Mouse (Mus musculus) forebrain, embryonic 15.5 days (tissue): ENCODE measurements around the gene Cyp26b1. TPM values are rescaled to one million over a fixed set of nuclear protein-coding genes. Genes with fewer than 3 reads are reported as not detected.
"Not testable (repeated sequence)": the region's sequence is repeated elsewhere in the genome, so short reads cannot be mapped to it uniquely, and the experiment has no call there.

Experiments
- ATAC-seq: fragments of 200-750 bp; cut with Nextera tagmentation; replicated peaks from 2 replicates; pipeline ENCODE4 v1.8.0; 2017; ENCODE audit warnings: mild to moderate bottlenecking, moderate TSS enrichment, moderate library complexity
- H3K27ac ChIP-seq: fragments of 300-500 bp; sonication (generic); replicated peaks from 2 replicates; pipeline ENCODE4 v1.5.1; 2015; ENCODE audit warnings: mild to moderate bottlenecking, inconsistent platforms
- H3K27me3 ChIP-seq: fragments of 300-500 bp; sonication (generic); 2 replicates; pipeline ENCODE4 v1.6.1; 2015; ENCODE audit warnings: inconsistent platforms
- H3K36me3 ChIP-seq: fragments of 300-500 bp; sonication (generic); 2 replicates; pipeline ENCODE4 v1.6.1; 2015; ENCODE audit warnings: mild to moderate bottlenecking, inconsistent platforms
- H3K4me1 ChIP-seq: fragments of 300-500 bp; sonication (generic); 2 replicates; pipeline ENCODE4 v1.6.1; 2015; ENCODE audit warnings: inconsistent platforms
- H3K4me2 ChIP-seq: fragments of 300-500 bp; sonication (generic); replicated peaks from 2 replicates; pipeline ENCODE4 v1.6.1; 2015; ENCODE audit warnings: mild to moderate bottlenecking, inconsistent platforms
- H3K4me3 ChIP-seq: fragments of 300-500 bp; sonication (generic); 2 replicates; pipeline ENCODE4 v1.5.1; 2015; ENCODE audit warnings: mild to moderate bottlenecking, inconsistent platforms
- H3K9ac ChIP-seq: fragments of 300-500 bp; sonication (generic); replicated peaks from 2 replicates; pipeline ENCODE4 v1.6.1; 2015; ENCODE audit warnings: mild to moderate bottlenecking, inconsistent platforms
- H3K9me3 ChIP-seq: fragments of 300-500 bp; sonication (generic); 2 replicates; pipeline ENCODE4 v1.6.1; 2016; ENCODE audit warnings: inconsistent platforms
- WGBS: fragments of 180-500 bp; shearing (Covaris S2); methylation state at CpG from one replicate; pipeline ENCODE4 v1.1.7; 2015; ENCODE audit warnings: mixed read lengths; 5-methylcytosine and 5-hydroxymethylcytosine counted together
- polyA plus RNA-seq: library from polyadenylated mRNA; unstranded; fragments of >200 nt; fragmentation: Nextera tagmentation; extraction: Ambion mirVana; gene quantifications from 2 replicates; pipeline ENCODE4 v1.2.1, GENCODE M21; 2015

The Cyp26b1 gene
- polyA plus RNA-seq, 1 experiment from 2014 or later = 5.1 TPM

DNA sequence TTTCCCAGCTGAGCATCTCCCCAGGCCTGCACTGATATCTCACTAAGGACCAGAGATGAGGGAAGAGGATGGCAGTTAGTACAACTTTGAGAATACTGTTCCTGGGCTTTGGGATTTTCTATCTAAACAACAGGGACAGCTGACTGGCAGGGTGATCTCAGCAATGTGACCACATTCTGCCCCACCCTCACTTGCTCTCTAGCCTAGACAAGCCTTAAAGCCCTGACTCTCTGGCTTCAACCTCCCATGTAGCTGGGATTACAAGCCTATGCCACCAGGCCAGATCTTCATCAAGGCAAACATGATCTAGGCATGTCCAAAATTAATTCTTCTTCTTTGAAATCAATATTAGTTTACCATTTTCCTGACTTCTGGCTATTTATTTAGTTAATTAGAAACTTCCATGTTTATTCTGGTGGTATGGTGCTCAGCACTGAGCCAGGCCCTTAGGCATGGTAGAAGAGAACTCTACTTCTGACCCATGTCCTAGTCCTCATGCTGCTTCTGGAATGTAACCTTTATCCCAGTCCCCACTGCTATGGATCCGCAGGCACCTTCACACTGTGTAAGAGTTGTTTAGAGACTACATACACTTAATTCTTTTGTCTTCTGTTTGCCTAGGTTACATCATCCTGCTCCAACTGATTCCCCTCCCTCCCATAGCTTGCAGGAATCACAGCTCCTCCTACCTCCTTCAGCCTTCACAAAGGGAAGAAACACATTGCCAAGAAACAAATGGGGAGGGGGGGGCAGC lies 7.6 kb upstream of the Cyp26b1 start:
- no peak overlapping the region for H3K27ac ChIP-seq
- no peak overlapping the region for H3K4me3 ChIP-seq
- WGBS = 32% methylated on average over 1 of the region's 1 CpGs
- no peak overlapping the region for H3K4me2 ChIP-seq
- H3K9me3 ChIP-seq = no peaks in the 10 kb centered on the region
- H3K4me1 ChIP-seq = no peaks in the 10 kb centered on the region
- H3K9ac ChIP-seq = no peak overlapping the region
- H3K36me3 ChIP-seq = no peaks in the 10 kb centered on the region
- no peak for ATAC-seq
- H3K27me3 ChIP-seq = no peaks in the 10 kb centered on the region

DNA sequence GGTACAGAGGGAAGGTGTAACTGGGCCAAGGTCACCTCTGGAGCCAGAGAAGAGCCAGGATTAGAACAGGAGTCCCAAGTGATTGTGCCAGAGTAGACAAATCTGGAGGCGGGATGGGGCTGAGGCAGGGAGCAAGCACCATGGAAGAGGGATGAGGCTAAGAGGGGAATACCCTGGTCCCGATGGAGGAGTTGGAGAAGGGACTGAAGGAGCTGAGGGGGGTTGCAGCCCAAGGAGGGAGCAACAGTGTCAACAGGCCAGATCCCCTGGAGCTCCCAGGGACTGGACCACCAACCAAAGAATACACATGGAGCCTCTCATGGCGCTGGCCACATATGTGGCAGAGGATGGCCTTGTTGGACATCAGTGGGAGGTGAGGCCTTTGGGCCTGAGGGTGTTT lies 5.6 kb upstream of the Cyp26b1 start:
- H3K27me3 ChIP-seq, H3K4me3 ChIP-seq, H3K27ac ChIP-seq, H3K36me3 ChIP-seq, H3K9me3 ChIP-seq, H3K4me2 ChIP-seq, H3K9ac ChIP-seq, H3K4me1 ChIP-seq, ATAC-seq: not testable (repeated sequence)
- 85% methylated on average over 3 of the region's 3 CpGs for WGBS

DNA sequence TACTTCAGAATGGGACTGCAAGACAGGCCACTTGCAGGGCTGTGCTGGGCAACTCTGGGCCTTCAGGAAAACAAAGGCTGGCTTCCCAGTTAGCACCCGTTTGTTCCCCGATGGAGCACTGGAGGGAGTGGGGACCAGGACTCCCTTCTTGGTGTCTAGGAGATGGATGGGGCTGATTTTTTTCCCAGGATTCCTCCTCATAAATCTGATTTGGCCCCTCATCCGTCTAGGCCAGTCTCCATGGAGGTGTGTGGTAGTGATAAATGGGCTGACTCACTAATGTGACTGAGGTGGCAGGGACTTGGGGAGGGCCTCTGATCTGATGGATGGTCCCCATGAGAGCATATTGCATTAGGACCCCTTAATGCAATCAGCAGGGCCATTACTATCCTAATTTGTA lies 5.0 kb upstream of the Cyp26b1 start:
- H3K4me2 ChIP-seq = no peak overlapping the region
- no peaks in the 10 kb centered on the region for H3K9me3 ChIP-seq
- 0 out of 2 replicates have a peak, but pooled peaks cover 6% of the 10 kb centered on the region for H3K4me1 ChIP-seq
- no peak overlapping the region for H3K27ac ChIP-seq
- H3K9ac ChIP-seq = no peak overlapping the region
- no peak for ATAC-seq
- WGBS = 84% methylated on average over 3 of the region's 3 CpGs
- no peaks in the 10 kb centered on the region for H3K36me3 ChIP-seq
- H3K27me3 ChIP-seq = no peaks in the 10 kb centered on the region
- no peak overlapping the region for H3K4me3 ChIP-seq

DNA sequence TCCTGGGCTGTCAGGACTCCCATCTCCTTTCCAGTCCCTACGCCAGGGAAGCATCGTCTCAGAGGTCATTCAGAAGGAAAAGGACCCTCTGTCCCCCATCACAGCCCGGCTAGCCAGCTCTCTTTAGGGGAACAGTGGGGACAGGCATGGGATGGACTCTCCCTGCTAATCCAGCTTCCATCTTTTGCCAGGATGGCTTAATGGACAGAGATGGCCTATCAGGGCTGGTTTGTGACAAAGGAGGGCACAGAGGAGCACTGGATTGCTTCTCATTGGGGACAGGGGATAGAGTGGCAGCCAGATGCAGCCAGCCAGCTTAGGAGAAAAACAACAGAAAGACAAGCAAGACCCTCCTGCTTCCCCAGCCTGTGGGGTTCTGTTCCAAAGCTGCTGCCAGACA lies 918 bp upstream of the Cyp26b1 start:
- peaks cover 13% of the 10 kb centered on the region for H3K4me1 ChIP-seq
- no peak overlapping the region for H3K27ac ChIP-seq
- no peak overlapping the region for H3K4me2 ChIP-seq
- H3K9ac ChIP-seq = no peak overlapping the region
- H3K9me3 ChIP-seq = no peaks in the 10 kb centered on the region
- no peaks in the 10 kb centered on the region for H3K36me3 ChIP-seq
- H3K4me3 ChIP-seq = no peak overlapping the region
- H3K27me3 ChIP-seq = peaks cover 15% of the 10 kb centered on the region
- WGBS = 22% methylated on average over 3 of the region's 3 CpGs
- ATAC-seq = no peak

- H3K9ac ChIP-seq = no peak overlapping the region
- no peak overlapping the region for H3K4me2 ChIP-seq
- H3K4me3 ChIP-seq = no peak overlapping the region
- H3K27me3 ChIP-seq = peaks cover 47% of the 10 kb centered on the region
- H3K36me3 ChIP-seq = no peaks in the 10 kb centered on the region
- ATAC-seq = no peak
- H3K4me1 ChIP-seq = peaks cover 48% of the 10 kb centered on the region
- H3K27ac ChIP-seq = no peak overlapping the region
- no peaks in the 10 kb centered on the region for H3K9me3 ChIP-seq
- 70% methylated on average over 6 of the region's 6 CpGs for WGBS
These were observed 2.6 kb downstream of the Cyp26b1 start for GRCm38 (mm10) chr6:84590961-84591745.

DNA sequence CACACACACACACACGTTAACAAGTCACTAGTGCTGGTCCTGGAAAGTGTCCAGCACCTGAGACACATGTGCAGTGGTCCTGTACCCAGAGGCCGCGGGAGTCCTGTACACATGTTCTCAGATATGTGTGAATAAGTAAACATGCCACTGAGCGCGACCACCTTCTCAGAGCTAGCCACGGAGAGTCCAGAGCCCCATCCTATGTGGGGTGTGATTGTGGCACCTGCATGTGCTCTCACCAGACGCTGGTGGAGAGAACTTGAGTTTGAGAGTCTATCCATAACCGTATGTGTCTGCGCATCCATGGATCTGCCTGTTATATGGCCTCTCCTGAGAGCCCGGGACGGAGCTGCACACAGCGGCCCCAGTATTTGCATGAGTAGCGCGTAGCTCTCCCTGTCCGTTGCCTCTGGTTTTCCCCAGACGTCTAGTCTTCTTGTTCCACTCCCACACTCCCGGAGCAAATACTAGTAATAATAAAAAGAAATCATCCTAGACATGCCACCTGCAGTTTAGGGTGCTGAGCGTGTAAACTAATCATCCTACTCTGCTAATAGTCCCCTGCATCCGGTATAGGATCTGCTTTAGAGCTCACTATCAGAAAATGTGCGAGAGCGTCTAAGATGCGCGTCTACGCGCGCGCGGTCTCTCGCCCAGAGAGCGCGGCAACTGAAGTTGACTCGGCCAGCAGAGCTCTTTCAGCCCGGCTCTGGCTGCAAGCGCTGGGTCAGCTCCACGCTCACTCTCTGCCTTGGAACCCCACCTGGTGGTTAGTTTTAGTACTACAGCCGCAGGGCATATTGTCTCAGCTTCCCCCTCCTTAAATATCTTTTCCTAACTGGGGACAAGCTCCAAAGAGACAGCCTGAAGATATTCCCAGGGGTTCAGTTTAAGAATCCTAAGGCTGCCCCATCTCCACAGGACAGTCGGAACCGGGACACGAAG lies 3.7 kb downstream of the Cyp26b1 start:
- Histone ChIP-seq H3K4me1 (peaks cover 59% of the 10 kb centered on the region), H3K9ac (no peak overlapping the region), H3K36me3 (no peaks in the 10 kb centered on the region), H3K4me2 (peak overlapping the region; percentile 93), H3K27me3 (peaks cover 58% of the 10 kb centered on the region), H3K9me3 (no peaks in the 10 kb centered on the region), H3K27ac (no peak overlapping the region), H3K4me3 (peak overlapping the region; percentile 26)
- 3% methylated on average over 39 of the region's 39 CpGs for WGBS
- peak; percentile 64 for ATAC-seq

DNA sequence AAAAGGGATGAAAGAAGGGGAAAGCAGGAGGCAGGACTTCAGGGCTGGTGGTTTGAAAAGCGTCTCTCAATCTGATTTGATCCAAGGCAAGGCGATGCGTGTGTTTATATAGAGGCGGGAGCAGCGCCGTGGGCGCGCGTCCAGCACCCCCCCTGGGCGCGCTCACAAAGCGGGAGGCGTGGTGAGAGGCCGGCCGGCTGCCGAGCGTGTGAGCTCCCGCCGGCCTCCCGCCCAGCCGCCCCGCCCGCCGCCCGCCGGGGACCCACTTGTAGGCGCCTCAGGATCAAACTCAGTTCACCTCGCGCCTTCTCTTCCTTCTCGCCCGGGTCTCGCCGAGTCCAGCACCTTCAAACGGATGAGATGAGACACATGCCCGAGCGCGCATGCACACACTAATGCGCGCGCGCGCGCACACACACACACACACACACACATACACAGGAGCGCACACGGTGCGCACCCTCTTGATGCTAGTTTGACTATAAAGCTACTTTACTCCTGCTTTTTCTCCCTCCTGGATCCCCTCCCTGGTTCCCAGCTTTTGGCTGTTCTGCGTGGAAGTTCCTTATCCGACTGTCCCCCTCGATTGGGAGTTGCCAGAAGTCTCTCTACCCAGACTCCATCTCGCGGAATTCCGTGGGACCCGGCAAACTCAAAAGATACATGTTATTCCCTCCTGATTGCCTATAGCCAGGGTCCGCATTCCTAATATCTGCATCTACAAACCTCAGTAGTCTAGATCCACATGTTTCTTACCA lies 4.6 kb downstream of the Cyp26b1 start:
- Histone ChIP-seq H3K4me2 (peak overlapping the region; percentile 93), H3K27ac (no peak overlapping the region), H3K4me1 (peaks cover 62% of the 10 kb centered on the region), H3K36me3 (no peaks in the 10 kb centered on the region), H3K4me3 (peak overlapping the region; percentile 49), H3K9ac (peak overlapping the region; percentile 27), H3K9me3 (no peaks in the 10 kb centered on the region), H3K27me3 (peaks cover 68% of the 10 kb centered on the region)
- ATAC-seq = peak; percentile 42; the same call in 1 of the 2 replicates
- WGBS = under 1% methylated on average over 51 of the region's 54 CpGs

GRCm38 (mm10) chr6:84588221-84588894 lies 5.3 kb downstream of the Cyp26b1 start:
- Histone ChIP-seq H3K27ac (no peak overlapping the region), H3K4me3 (peak overlapping the region; percentile 49), H3K4me2 (peak overlapping the region; percentile 93), H3K4me1 (peaks cover 69% of the 10 kb centered on the region), H3K36me3 (no peaks in the 10 kb centered on the region), H3K9ac (peak overlapping the region; percentile 27), H3K27me3 (peaks cover 75% of the 10 kb centered on the region), H3K9me3 (no peaks in the 10 kb centered on the region)
- WGBS = under 1% methylated on average over 41 of the region's 41 CpGs
- ATAC-seq = no peak

GRCm38 (mm10) chr6:84587471-84588101 lies 6.1 kb downstream of the Cyp26b1 start:
- WGBS = 1% methylated on average over 50 of the region's 51 CpGs
- Histone ChIP-seq H3K9ac (peak overlapping the region; percentile 25; the same call in 1 of the 2 replicates), H3K9me3 (no peaks in the 10 kb centered on the region), H3K27ac (no peak overlapping the region), H3K4me2 (peak overlapping the region; percentile 93), H3K27me3 (peaks cover 83% of the 10 kb centered on the region), H3K4me3 (peak overlapping the region; percentile 49), H3K4me1 (peaks cover 73% of the 10 kb centered on the region), H3K36me3 (no peaks in the 10 kb centered on the region)
- ATAC-seq = no peak

DNA sequence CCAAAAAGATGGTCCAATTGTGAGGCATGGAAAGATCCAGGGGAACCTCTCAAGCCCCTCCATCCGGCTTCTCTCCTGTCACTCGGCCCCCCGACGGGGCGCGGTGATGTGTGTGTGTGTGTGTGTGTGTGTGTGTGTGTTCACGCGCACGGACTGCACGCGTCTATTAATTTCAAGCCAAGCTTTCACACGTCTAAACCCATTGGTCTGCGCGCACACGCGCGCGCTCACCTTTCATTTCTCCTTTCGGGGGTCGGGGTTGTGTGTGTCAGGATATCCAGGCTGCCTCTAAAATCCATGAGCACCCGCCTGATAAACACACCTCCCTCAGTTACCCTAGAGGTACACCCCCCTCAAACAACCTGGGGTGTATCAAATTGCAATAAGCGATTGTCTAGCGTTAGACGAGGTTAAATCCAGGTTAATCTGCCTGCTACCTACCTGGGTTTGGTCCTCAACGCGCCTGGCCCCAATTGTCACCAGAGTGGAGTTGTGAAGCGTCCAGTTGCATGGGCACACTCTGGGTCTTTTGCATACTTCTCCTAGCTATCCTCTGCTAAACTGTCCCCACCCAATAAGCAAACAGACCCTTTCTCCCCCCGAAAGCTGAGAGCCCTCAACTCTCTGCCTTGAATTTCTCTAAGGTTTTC lies 7.0 kb downstream of the Cyp26b1 start:
- no peak for ATAC-seq
- peaks cover 92% of the 10 kb centered on the region for H3K27me3 ChIP-seq
- no peak overlapping the region for H3K9ac ChIP-seq
- H3K9me3 ChIP-seq = no peaks in the 10 kb centered on the region
- 2% methylated on average over 28 of the region's 28 CpGs for WGBS
- 0 out of 2 replicates have a peak overlapping the region, but pooled peaks have one; percentile 11 for H3K4me2 ChIP-seq
- peaks cover 73% of the 10 kb centered on the region for H3K4me1 ChIP-seq
- peak overlapping the region; percentile 49 for H3K4me3 ChIP-seq
- H3K27ac ChIP-seq = no peak overlapping the region
- H3K36me3 ChIP-seq = no peaks in the 10 kb centered on the region
